Mouse (Mus musculus): ENCODE measurements at regions not wholly inside any gene's neighbourhood (a gene's known extent, or its start where the extent isn't known, plus 50 kb on each side); places are given as distances from the start of the nearest gene placed in this dataset.

- Histone ChIP-seq H3K36me3 (no peaks in the 10 kb centered on the region), H3K27ac (replicated peaks) (no peak overlapping the region), H3K4me1 (replicated peaks) (peaks cover 6% of the 10 kb centered on the region; the same call in 1 of the 2 replicates), H3K9ac (no peak overlapping the region), H3K4me3 (no peak overlapping the region), H3K9me3 (no peaks in the 10 kb centered on the region), H3K27me3 (no peaks in the 10 kb centered on the region), H3K4me2 (no peak overlapping the region)
- ATAC-seq (ENCODE audit: low read depth), result no peak
- WGBS, result 96% methylated on average over 1 of the region's 1 CpGs
Observed at GRCm38 (mm10) chr16:93152057-93152456, 326.1 kb upstream of the Runx1 start.

GRCm38 (mm10) chr16:93151652-93152051 lies 325.7 kb upstream of the Runx1 start:
- no peak overlapping the region for H3K4me3 ChIP-seq
- WGBS, result 97% methylated on average over 2 of the region's 2 CpGs
- no peaks in the 10 kb centered on the region for H3K36me3 ChIP-seq
- H3K27me3 ChIP-seq, result no peaks in the 10 kb centered on the region
- H3K4me2 ChIP-seq, result no peak overlapping the region
- H3K4me1 ChIP-seq (replicated peaks), result peaks cover 6% of the 10 kb centered on the region; the same call in 1 of the 2 replicates
- H3K9me3 ChIP-seq, result no peaks in the 10 kb centered on the region
- no peak overlapping the region for H3K27ac ChIP-seq (replicated peaks)
- no peak for ATAC-seq (ENCODE audit: low read depth)
- no peak overlapping the region for H3K9ac ChIP-seq

GRCm38 (mm10) chr16:93150451-93150850 lies 324.5 kb upstream of the Runx1 start:
- Histone ChIP-seq H3K4me3 (no peak overlapping the region), H3K36me3 (no peaks in the 10 kb centered on the region), H3K9me3 (no peaks in the 10 kb centered on the region), H3K4me2 (peak overlapping the region; percentile 30), H3K27ac (replicated peaks) (no peak overlapping the region), H3K27me3 (no peaks in the 10 kb centered on the region), H3K9ac (no peak overlapping the region), H3K4me1 (replicated peaks) (peaks cover 6% of the 10 kb centered on the region; the same call in 1 of the 2 replicates)
- no peak for ATAC-seq (ENCODE audit: low read depth)
- 45% methylated on average over 12 of the region's 12 CpGs for WGBS

GRCm38 (mm10) chr16:93147525-93148222 lies 321.7 kb upstream of the Runx1 start:
- Histone ChIP-seq H3K27me3 (no peaks in the 10 kb centered on the region), H3K27ac (replicated peaks) (no peak overlapping the region), H3K4me2 (no peak overlapping the region), H3K9me3 (no peaks in the 10 kb centered on the region), H3K36me3 (no peaks in the 10 kb centered on the region), H3K9ac (no peak overlapping the region), H3K4me1 (replicated peaks) (peaks cover 6% of the 10 kb centered on the region; the same call in 1 of the 2 replicates), H3K4me3 (no peak overlapping the region)
- WGBS, result 86% methylated on average over 5 of the region's 5 CpGs
- ATAC-seq (ENCODE audit: low read depth), result no peak

GRCm38 (mm10) chr16:93146812-93147211 lies 320.9 kb upstream of the Runx1 start:
- H3K4me1 ChIP-seq (replicated peaks), result peaks cover 6% of the 10 kb centered on the region; the same call in 1 of the 2 replicates
- no peak overlapping the region for H3K27ac ChIP-seq (replicated peaks)
- H3K4me3 ChIP-seq, result no peak overlapping the region
- no peaks in the 10 kb centered on the region for H3K36me3 ChIP-seq
- no peak for ATAC-seq (ENCODE audit: low read depth)
- 79% methylated on average over 3 of the region's 3 CpGs for WGBS
- no peaks in the 10 kb centered on the region for H3K9me3 ChIP-seq
- no peak overlapping the region for H3K4me2 ChIP-seq
- H3K9ac ChIP-seq, result no peak overlapping the region
- no peaks in the 10 kb centered on the region for H3K27me3 ChIP-seq

GRCm38 (mm10) chr16:93145617-93146016 lies 319.7 kb upstream of the Runx1 start:
- Histone ChIP-seq H3K36me3 (no peaks in the 10 kb centered on the region), H3K9me3 (no peaks in the 10 kb centered on the region), H3K27me3 (no peaks in the 10 kb centered on the region), H3K4me1 (replicated peaks) (peaks cover 6% of the 10 kb centered on the region; the same call in 1 of the 2 replicates), H3K27ac (replicated peaks) (no peak overlapping the region), H3K4me2 (no peak overlapping the region), H3K9ac (no peak overlapping the region), H3K4me3 (no peak overlapping the region)
- no peak for ATAC-seq (ENCODE audit: low read depth)
- WGBS, result 84% methylated on average over 3 of the region's 3 CpGs

- H3K9ac ChIP-seq, result no peak overlapping the region
- H3K4me2 ChIP-seq, result no peak overlapping the region
- no peaks in the 10 kb centered on the region for H3K9me3 ChIP-seq
- H3K27ac ChIP-seq (replicated peaks), result no peak overlapping the region
- H3K27me3 ChIP-seq, result no peaks in the 10 kb centered on the region
- H3K36me3 ChIP-seq, result no peaks in the 10 kb centered on the region
- no peaks in the 10 kb centered on the region for H3K4me1 ChIP-seq (replicated peaks)
- no peak overlapping the region for H3K4me3 ChIP-seq
- 89% methylated on average over 5 of the region's 5 CpGs for WGBS
- ATAC-seq (ENCODE audit: low read depth), result no peak
Observed at GRCm38 (mm10) chr16:93144033-93144432, 318.1 kb upstream of the Runx1 start.

- Histone ChIP-seq H3K4me2 (no peak overlapping the region), H3K9me3 (no peaks in the 10 kb centered on the region), H3K36me3 (no peaks in the 10 kb centered on the region), H3K27ac (replicated peaks) (no peak overlapping the region), H3K4me3 (no peak overlapping the region), H3K9ac (no peak overlapping the region), H3K27me3 (no peaks in the 10 kb centered on the region), H3K4me1 (replicated peaks) (no peaks in the 10 kb centered on the region)
- WGBS, result 83% methylated on average over 10 of the region's 10 CpGs
- ATAC-seq (ENCODE audit: low read depth), result no peak
Observed at GRCm38 (mm10) chr16:93143164-93143563, 317.2 kb upstream of the Runx1 start.

GRCm38 (mm10) chr16:93141967-93142366 lies 316.0 kb upstream of the Runx1 start:
- H3K4me3 ChIP-seq, result no peak overlapping the region
- H3K9ac ChIP-seq, result no peak overlapping the region
- no peak overlapping the region for H3K4me2 ChIP-seq
- no peaks in the 10 kb centered on the region for H3K4me1 ChIP-seq (replicated peaks)
- no peaks in the 10 kb centered on the region for H3K36me3 ChIP-seq
- H3K9me3 ChIP-seq, result no peaks in the 10 kb centered on the region
- no peak for ATAC-seq (ENCODE audit: low read depth)
- WGBS, result 77% methylated on average over 6 of the region's 6 CpGs
- H3K27ac ChIP-seq (replicated peaks), result no peak overlapping the region
- no peaks in the 10 kb centered on the region for H3K27me3 ChIP-seq

GRCm38 (mm10) chr16:93140535-93141110 lies 314.7 kb upstream of the Runx1 start:
- H3K4me2 ChIP-seq, result no peak overlapping the region
- H3K36me3 ChIP-seq, result no peaks in the 10 kb centered on the region
- no peaks in the 10 kb centered on the region for H3K27me3 ChIP-seq
- 67% methylated on average over 15 of the region's 15 CpGs for WGBS
- no peak overlapping the region for H3K9ac ChIP-seq
- H3K4me1 ChIP-seq (replicated peaks), result no peaks in the 10 kb centered on the region
- H3K27ac ChIP-seq (replicated peaks), result no peak overlapping the region
- H3K9me3 ChIP-seq, result no peaks in the 10 kb centered on the region
- no peak for ATAC-seq (ENCODE audit: low read depth)
- no peak overlapping the region for H3K4me3 ChIP-seq

GRCm38 (mm10) chr16:93137249-93137648 lies 311.3 kb upstream of the Runx1 start:
- Histone ChIP-seq H3K9me3 (no peaks in the 10 kb centered on the region), H3K36me3 (no peaks in the 10 kb centered on the region), H3K4me3 (no peak overlapping the region), H3K4me2 (no peak overlapping the region), H3K27ac (replicated peaks) (no peak overlapping the region), H3K4me1 (replicated peaks) (no peaks in the 10 kb centered on the region), H3K9ac (no peak overlapping the region), H3K27me3 (no peaks in the 10 kb centered on the region)
- WGBS, result 62% methylated on average over 1 of the region's 1 CpGs
- no peak for ATAC-seq (ENCODE audit: low read depth)

- no peaks in the 10 kb centered on the region for H3K9me3 ChIP-seq
- ATAC-seq (ENCODE audit: low read depth), result no peak
- H3K36me3 ChIP-seq, result no peaks in the 10 kb centered on the region
- H3K27me3 ChIP-seq, result no peaks in the 10 kb centered on the region
- no peak overlapping the region for H3K27ac ChIP-seq (replicated peaks)
- no peaks in the 10 kb centered on the region for H3K4me1 ChIP-seq (replicated peaks)
- no peak overlapping the region for H3K9ac ChIP-seq
- 94% methylated on average over 5 of the region's 5 CpGs for WGBS
- no peak overlapping the region for H3K4me2 ChIP-seq
- no peak overlapping the region for H3K4me3 ChIP-seq
Observed at GRCm38 (mm10) chr16:93131404-93131803, 305.5 kb upstream of the Runx1 start.

GRCm38 (mm10) chr16:93130622-93131021 lies 304.7 kb upstream of the Runx1 start:
- ATAC-seq (ENCODE audit: low read depth), result no peak
- Histone ChIP-seq H3K9ac (no peak overlapping the region), H3K4me3 (no peak overlapping the region), H3K9me3 (no peaks in the 10 kb centered on the region), H3K27me3 (no peaks in the 10 kb centered on the region), H3K4me2 (no peak overlapping the region), H3K27ac (replicated peaks) (no peak overlapping the region), H3K4me1 (replicated peaks) (no peaks in the 10 kb centered on the region), H3K36me3 (no peaks in the 10 kb centered on the region)
- WGBS, result 82% methylated on average over 6 of the region's 6 CpGs

Measured in neural tube, embryonic 13.5 days (tissue).